ENCODE assay signal across 18 mouse cellular contexts in genomic region chr6:86689671-86690070, GRCm38 (mm10).
"Had no signal": no experiment of that assay in that cellular context is flagged by ENCODE, and none has a peak within 500 bp of the region (broad histone marks: within the 10 kb centered on the region; RNA-seq: fewer than 3 reads in every experiment).

No protein-coding gene starts in this region.

- ATAC-seq: intestine, embryonic 16.5 days; lung, postnatal 0 days had no signal

- H3K4me3 ChIP-seq: limb, embryonic 10.5 days; limb, embryonic 13.5 days; megakaryocyte, embryonic 14.5 days; neural tube, embryonic 12.5 days had no signal

- DNase-seq: kidney, adult 18-20 months; kidney, adult 9 months; kidney, postnatal 14 days; kidney, postnatal 4 days; lung, embryonic 14.5 days; midbrain, embryonic 14.5 days; retina, postnatal 1 day; right cerebral cortex, postnatal 25 days; thymus, adult 18-20 months; thymus, postnatal 36 days had no signal

- H3K4me2 ChIP-seq: limb, embryonic 13.5 days; lung, embryonic 14.5 days; midbrain, embryonic 11.5 days; neural tube, embryonic 12.5 days had no signal

- H3K9me3 ChIP-seq: limb, embryonic 10.5 days; limb, embryonic 13.5 days; megakaryocyte, embryonic 14.5 days; neural tube, embryonic 12.5 days had no signal

- H3K27ac ChIP-seq: limb, embryonic 10.5 days; limb, embryonic 13.5 days; macrophage; neural tube, embryonic 12.5 days had no signal

- H3K27me3 ChIP-seq: limb, embryonic 13.5 days; megakaryocyte, embryonic 14.5 days; neural tube, embryonic 12.5 days had no signal

- H3K4me1 ChIP-seq: limb, embryonic 13.5 days; neural tube, embryonic 12.5 days had no signal

- H3K9ac ChIP-seq: limb, embryonic 13.5 days; lung, embryonic 14.5 days; neural tube, embryonic 12.5 days had no signal
